Mouse (Mus musculus) layer of hippocampus, postnatal 25 days (tissue): ENCODE data around the gene Cyb561d2. TPM values are rescaled to one million over a fixed set of nuclear protein-coding genes. Genes with fewer than 3 reads are reported as not detected.

Source experiments
- DNase-seq, 2 experiments: peaks; one replicate each; pipeline ENCODE4 v3.0.0; 2022; ENCODE audit warnings: mixed read lengths in 2 of 2, low spot score in 1 of 2; ENCODE audit errors: extremely low spot score in 1 of 2
- total RNA-seq, 2 experiments: library from RNA; stranded (reverse); gene quantifications; 2 replicates each; pipeline ENCODE4 v1.2.3; 2021

Cyb561d2 gene
- total RNA-seq, 2 experiments from 2014 or later: 16.4 to 18.5 TPM

DNA sequence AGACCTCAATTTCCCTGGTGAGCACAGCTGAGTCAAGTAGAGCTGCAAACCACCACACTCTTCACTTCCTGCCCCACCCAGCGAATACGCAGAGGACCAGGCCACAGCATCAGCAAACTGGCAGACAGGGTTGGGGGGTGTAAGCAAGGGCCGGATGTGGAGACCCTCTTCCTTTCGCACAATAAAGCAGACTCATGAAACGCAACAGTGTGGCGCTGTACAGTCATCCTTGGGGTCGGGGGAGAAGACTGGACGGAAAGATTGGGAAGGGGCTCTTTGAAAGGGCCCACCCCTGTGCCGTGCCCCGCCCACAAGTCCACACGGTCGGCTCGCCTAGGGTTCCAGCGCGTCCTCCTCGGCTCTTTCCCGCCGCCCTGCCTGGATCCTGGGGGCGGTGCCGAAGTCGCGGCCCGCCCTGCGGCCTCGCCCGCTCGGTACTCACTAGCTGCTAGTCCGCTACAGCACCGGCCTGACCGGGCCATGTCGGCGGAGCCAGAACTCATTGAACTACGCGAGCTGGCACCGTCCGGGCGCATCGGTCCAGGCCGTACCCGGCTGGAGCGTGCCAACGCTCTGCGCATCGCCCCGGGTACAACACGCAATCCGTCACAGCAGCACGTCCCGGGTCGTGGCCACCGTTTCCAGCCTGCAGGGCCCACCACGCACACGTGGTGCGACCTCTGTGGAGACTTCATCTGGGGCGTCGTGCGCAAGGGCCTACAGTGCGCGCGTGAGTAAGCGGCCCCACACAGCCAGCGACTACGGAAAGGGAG lies 9.3 kb upstream of the Cyb561d2 start, which contains the start of gene Rassf1:
Rassf1 (plus strand) TSS at position 439 of the 773 bp plus-strand sequence.
- no peak for DNase-seq

- no peak for DNase-seq
These were observed 8.6 kb upstream of the Cyb561d2 start for GRCm38 (mm10) chr9:107550491-107551116.

GRCm38 (mm10) chr9:107549297-107550074 lies 7.5 kb upstream of the Cyb561d2 start:
- DNase-seq: no peak

- no peak for DNase-seq
These were observed 6.8 kb upstream of the Cyb561d2 start for GRCm38 (mm10) chr9:107548820-107549219.

- no peak for DNase-seq
These were observed 6.0 kb upstream of the Cyb561d2 start for GRCm38 (mm10) chr9:107547957-107548356.

DNA sequence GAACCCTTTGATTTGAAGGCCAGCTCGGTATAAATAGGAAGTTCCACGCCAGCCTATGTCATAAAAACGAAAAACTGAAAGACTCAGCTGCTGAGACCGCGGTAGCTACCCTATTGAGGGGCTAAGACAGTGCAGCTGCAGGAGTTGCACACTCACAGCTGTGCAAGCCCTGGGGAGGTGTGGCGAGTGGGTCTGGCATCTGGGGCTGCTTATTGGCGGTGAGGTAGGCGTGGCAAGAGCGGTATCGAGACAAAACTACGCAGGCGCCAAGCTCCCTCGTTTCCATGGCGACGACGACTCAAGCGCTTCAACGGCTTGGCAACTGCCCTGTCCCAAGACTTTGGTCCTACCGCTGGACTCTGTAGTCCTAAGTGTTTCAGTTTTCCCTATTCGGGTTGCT lies 5.0 kb upstream of the Cyb561d2 start, which contains the start of gene Zmynd10:
Zmynd10 (plus strand) TSS at position 273 of the 400 bp plus-strand sequence.
- DNase-seq: peak; percentile 63 to 76

GRCm38 (mm10) chr9:107545602-107546001 lies 3.6 kb upstream of the Cyb561d2 start:
- peak; percentile 61 to 88 for DNase-seq

DNA sequence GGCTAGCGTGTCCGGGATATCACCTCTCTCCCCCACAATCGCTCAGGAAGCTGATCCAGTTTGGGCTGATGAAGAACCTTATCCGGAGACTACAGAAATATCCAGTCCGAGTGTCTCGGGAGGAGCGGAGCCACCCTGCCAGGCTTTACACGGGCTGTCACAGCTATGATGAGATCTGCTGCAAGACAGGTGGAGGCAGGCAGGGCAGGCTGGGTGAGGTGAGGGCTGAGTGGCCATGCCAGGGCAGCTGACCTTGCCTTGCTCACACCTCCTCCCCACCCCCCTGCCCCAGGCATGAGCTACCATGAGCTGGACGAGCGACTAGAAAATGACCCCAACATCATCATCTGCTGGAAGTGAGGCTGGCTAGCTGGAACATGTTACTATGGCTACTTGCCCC lies 3.2 kb upstream of the Cyb561d2 start:
- DNase-seq: no peak

- no peak for DNase-seq
These were observed 2.7 kb upstream of the Cyb561d2 start for GRCm38 (mm10) chr9:107544729-107545128.

DNA sequence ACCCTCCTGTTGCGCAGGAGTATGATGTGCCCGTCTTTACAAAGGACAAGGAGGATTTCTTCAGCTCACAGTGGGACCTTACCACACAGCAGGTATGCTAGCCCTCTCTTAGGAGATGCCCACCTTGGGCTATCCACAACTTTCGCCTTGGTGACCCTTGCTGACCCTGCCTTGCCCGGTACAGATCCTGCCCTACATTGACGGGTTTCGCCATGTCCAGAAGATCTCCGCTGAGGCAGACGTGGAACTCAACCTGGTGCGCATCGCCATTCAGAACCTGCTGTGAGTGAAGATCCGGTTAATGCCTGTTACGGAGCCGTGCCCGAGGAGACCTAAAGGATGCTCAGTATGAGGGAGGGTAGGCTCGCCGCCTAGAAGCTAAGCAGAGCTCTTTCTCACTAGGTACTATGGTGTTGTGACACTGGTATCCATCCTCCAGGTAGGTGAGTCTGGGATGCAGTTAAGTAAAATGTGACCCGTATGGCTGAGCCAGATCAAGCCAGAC lies 2.3 kb upstream of the Cyb561d2 start:
- DNase-seq: no peak

DNA sequence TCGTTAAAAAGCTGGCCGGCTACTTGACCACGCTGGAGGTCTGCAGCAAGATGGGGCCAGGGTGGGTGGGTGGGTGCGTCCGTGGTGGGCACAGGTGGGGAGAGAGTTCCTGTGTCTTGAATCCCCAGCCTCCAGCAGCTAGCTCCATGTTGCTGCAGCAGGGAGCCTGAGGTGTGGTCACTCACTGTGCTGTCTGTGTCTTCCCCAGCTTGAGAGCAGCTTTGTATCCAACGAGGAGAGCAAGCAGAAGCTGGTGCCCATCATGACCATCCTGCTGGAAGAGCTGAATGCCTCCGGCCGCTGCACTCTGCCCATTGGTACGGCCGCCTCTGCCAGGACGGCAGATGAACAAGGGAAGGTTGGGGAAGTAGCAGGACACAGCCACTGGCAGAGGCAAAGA lies 1.3 kb upstream of the Cyb561d2 start:
- DNase-seq: no peak

DNA sequence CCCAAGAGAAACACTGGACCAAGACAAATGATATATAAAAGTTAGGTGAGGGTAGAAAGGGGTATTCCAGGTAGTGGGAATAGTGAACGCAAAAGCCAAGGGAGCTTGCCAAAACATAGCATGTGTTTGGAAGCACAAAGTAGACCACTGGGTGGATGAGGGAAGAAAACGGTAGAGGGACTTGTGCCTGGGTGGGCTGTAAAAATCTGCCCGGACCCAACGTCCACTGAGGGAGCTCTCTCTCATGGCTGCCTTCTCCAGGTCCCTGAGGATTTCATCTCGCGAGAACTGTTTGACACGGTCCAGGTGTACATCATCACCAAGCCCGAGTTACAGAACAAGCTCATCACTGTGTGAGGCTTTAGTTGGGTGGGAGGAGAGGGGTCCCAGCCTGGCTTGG lies 728 bp upstream of the Cyb561d2 start:
- no peak for DNase-seq

DNA sequence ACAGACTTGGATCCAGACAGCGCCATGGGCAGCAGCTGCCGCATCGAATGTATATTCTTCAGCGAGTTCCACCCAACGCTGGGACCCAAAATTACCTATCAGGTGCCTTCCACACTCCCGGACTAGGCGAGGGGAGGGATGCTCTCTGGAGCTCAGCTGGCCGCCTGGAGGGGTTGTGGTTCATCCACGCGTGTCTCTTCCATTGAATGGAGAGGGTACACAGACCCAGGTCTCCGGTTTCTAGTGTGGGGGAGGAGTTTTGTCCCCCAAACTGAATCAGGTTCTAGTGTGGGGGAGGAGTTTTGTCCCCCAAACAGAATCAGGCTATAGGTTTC lies 326 bp upstream of the Cyb561d2 start:
- no peak for DNase-seq

GRCm38 (mm10) chr9:107541005-107541404 lies 988 bp downstream of the Cyb561d2 start:
- DNase-seq: no peak

- no peak for DNase-seq
These were observed 1.6 kb downstream of the Cyb561d2 start for GRCm38 (mm10) chr9:107540420-107540819.

DNA sequence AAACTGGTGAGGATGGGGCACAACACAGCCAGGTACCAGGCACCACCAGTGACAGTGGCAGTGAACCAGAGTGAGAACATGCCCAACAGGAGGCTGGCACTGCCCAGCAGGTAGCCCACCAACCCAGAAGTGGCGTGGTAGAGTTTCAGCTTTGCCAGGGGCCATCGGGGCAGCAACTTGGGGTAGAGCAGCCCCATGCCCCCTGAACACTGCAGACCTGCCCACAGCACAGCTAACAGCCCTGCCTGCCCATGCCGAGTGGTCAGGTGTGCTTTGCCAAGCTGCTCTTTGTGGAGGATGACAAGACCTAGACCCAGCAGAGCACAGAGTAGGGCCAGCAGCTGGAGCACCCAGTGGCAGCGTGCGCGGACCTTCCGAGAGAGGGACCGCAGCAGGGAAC lies 2.1 kb downstream of the Cyb561d2 start:
- no peak for DNase-seq

GRCm38 (mm10) chr9:107538711-107539110 lies 3.3 kb downstream of the Cyb561d2 start:
- no peak for DNase-seq

DNA sequence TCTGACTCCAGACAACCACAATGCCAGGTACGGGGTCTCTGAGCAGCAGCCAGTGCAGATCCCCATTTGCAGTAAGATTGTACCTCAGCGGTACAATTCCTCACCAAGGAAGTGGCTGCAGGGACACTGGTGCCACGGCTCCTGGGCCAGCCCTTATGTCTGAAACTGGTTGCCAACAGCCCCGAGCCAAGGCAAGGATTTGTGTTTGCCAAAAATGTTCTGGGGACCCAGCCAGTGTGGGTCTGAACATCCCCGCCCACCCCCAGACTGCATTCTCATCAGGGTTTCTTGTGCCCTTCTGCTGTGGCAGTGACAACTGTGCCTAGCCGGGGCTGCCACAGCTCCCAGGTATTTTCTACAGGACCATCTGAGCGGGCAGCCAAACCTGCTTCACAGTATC lies 3.8 kb downstream of the Cyb561d2 start:
- no peak for DNase-seq

GRCm38 (mm10) chr9:107534408-107535202 lies 7.4 kb downstream of the Cyb561d2 start:
- no peak for DNase-seq

DNA sequence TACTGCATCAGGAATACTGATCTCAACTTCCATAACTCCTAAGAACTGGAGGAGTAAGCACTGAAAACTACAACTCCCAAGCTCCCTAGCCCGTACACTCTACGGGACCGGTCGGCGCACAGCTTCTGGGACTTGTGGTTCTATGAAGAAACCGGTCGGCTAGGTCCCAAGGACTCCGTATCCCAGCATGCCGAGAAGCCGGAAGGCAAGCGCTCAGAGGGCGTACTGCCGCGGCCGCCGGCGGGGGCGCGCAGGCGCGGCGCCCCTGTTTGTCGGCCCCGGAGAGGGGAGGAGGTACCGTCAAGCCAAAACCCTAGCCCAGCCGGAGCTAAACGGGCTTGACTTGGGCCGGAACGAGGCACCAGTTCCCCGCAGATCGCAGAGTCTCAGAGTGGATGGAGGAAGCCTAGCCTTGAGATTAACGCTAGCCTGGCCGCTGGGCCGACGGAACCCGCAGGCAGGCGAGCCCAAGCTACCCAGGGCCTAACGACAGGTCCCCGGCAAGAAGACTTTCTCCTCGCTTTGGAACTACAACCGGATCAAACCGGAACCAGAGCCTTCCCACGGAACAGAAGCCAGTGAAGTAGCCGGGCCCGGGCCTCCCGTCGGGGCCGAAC lies 8.1 kb downstream of the Cyb561d2 start, which contains the start of gene Tmem115:
Tmem115 (plus strand) TSS at position 155 of the 617 bp plus-strand sequence.
- peak; percentile 72 to 86 for DNase-seq
